Mouse (Mus musculus): Measurements from ENCODE around the gene Sec16b.
A peak's percentile ranks its signal among the peaks of the same experiment; 100 is the strongest.

DNA sequence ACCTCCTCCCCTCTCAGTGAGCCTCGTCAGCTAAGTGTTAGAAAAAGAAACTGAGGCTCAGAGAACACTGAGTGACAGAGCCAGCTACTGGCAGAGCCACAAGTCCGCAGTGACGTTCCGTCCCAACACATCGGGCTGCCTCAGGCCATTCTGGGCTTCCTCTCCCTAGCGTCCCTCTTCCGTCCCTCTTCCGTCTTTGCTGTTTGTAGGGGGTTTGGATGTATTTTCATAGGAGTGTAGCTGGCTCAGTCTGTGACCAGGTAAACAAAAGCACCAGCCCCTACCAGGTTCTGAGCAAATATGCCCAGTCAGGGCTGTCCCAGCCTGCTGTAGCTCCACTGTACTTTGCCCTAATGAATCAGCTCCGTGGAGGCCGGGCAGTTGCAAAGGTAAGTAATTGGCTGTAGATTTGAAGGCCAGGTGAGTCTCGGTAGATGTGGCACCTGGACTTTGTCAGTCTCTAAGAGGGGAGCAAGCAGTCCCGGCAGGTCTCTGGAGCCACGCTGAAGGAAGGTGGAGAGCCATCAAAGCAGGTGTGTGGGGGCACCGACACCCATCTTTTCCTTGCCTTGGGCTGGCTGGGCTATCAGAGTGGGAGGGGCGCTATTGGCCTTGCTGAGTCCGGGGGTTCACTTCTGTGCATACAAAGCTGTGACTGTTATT is 19.3 kb downstream of the Sec16b start:
- no peak for TF ChIP-seq CTCF (IDR thresholded peaks at IDR 0.05; ENCODE audit: low read depth)
- TF ChIP-seq EP300 (IDR thresholded peaks at IDR 0.05; ENCODE audit: low read depth), result peak; percentile 64; the same call in 1 of the 2 replicates
